Mouse (Mus musculus) C2C12 (cell line): ENCODE results near the gene Coro2b.

ENCODE experiments used
- CEBPB ChIP-seq: IDR thresholded peaks from one replicate; pipeline ENCODE4 v1.6.1; 2011; ENCODE audit warnings: low read depth, mild to moderate bottlenecking, control low read depth, moderate library complexity
- CTCF ChIP-seq: IDR thresholded peaks from one replicate; pipeline ENCODE4 v1.5.1; 2011; ENCODE audit not compliant: control insufficient read depth, insufficient read depth, insufficient read length
- FOSL1 ChIP-seq: IDR thresholded peaks from one replicate; pipeline ENCODE4 v1.8.0; 2011; ENCODE audit warnings: mild to moderate bottlenecking, low read length; ENCODE audit not compliant: poor library complexity, insufficient read depth, severe bottlenecking
- MAX ChIP-seq: IDR thresholded peaks from one replicate; pipeline ENCODE4 v1.6.1; 2011; ENCODE audit warnings: mild to moderate bottlenecking, control low read depth
- MYOD1 ChIP-seq: IDR thresholded peaks from one replicate; pipeline ENCODE4 v1.6.1; 2011; ENCODE audit warnings: low read depth; ENCODE audit not compliant: control insufficient read depth, insufficient read length
- MYOG ChIP-seq: IDR thresholded peaks from one replicate; pipeline ENCODE4 v1.6.1; 2011; ENCODE audit not compliant: control insufficient read depth, insufficient read length; ENCODE audit errors: extremely low read depth
- USF1 ChIP-seq: IDR thresholded peaks from one replicate; pipeline ENCODE4 v1.6.1; 2011; ENCODE audit warnings: low read depth, mild to moderate bottlenecking, control low read depth, moderate library complexity

DNA sequence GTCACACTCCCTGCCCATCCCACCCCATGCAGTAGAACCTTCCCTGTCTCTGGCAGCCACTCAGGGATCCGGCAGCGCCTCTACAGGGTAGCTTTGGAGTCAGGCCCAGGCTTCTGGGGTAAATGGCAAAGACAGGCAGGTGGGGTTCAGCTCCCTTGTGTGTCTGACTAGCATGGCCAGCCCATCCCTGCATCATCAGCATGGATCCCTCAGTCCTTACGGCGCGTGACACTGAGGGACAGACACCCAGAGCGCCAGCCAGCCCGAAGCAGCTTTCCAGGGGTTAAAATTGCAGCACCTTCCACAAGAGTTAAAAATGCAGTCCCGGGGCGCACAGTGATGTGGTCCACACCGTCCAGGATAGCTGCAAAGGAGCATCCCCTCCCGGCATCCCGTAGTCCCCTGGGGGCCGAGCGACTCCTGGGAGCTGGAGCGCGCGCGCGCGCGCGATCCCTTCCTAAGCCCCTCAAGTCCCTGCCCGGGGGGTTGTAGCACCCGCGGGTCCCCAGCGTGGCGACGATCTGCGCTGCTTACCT, 657 bp downstream of the Coro2b start:
- TF ChIP-seq CTCF (no peak), USF1 (no peak), MAX (no peak), FOSL1 (no peak), CEBPB (no peak), MYOD1 (no peak), MYOG (no peak)
